Mouse (Mus musculus) small intestine, adult 2 months (tissue): ENCODE results near the gene H2-Oa.

Experiments
- CTCF ChIP-seq: fragments of 200-500 bp; IDR thresholded peaks from 2 replicates; pipeline ENCODE4 v1.5.1; 2012; ENCODE audit warnings: low read depth, mild to moderate bottlenecking, control low read depth, inconsistent platforms, low read length, moderate library complexity, mixed read lengths; ENCODE audit not compliant: insufficient replicate concordance, insufficient read length; ENCODE audit errors: extremely low read depth
- POLR2A ChIP-seq: fragments of 200-500 bp; IDR thresholded peaks from 2 replicates; pipeline ENCODE4 v1.6.1; 2012; ENCODE audit warnings: low read depth, mild to moderate bottlenecking, control low read depth, inconsistent platforms, low read length, moderate library complexity

GRCm38 (mm10) chr17:34131911-34132310 lies 39.8 kb downstream of the H2-Oa start:
- no peak for TF ChIP-seq POLR2A
- TF ChIP-seq CTCF = no peak
